Mouse (Mus musculus) embryonic facial prominence, embryonic 14.5 days (tissue): ENCODE measurements around the gene St3gal3. TPM values are rescaled to one million over a fixed set of nuclear protein-coding genes. Genes with fewer than 3 reads are reported as not detected.
A peak's percentile ranks its signal among the peaks of the same experiment; 100 is the strongest.

Experiments
- ATAC-seq: fragments of 200-750 bp; cut with Nextera tagmentation; 2 replicates; pipeline ENCODE4 v1.8.0; 2017; ENCODE audit warnings: low read depth, moderate number of reproducible peaks, moderate TSS enrichment
- DNase-seq: peaks from one replicate; pipeline ENCODE4 v3.0.0-alpha.2; 2015; ENCODE audit warnings: low spot score
- H3K27ac ChIP-seq: fragments of 300-500 bp; sonication (generic); replicated peaks from 2 replicates; pipeline ENCODE4 v1.5.1; 2014; ENCODE audit warnings: low read depth, mild to moderate bottlenecking, low read length, moderate library complexity
- H3K27me3 ChIP-seq: fragments of 300-500 bp; sonication (generic); replicated peaks from 2 replicates; pipeline ENCODE4 v1.6.1; 2014; ENCODE audit warnings: low read length; ENCODE audit not compliant: control insufficient read depth, insufficient read depth
- H3K36me3 ChIP-seq: fragments of 300-500 bp; sonication (generic); 2 replicates; pipeline ENCODE4 v1.6.1; 2014; ENCODE audit warnings: low read length, mixed read lengths; ENCODE audit not compliant: control insufficient read depth, insufficient read depth
- H3K4me1 ChIP-seq: fragments of 300-500 bp; sonication (generic); 2 replicates; pipeline ENCODE4 v1.6.1; 2014; ENCODE audit warnings: antibody characterized with exemption, low read length; ENCODE audit not compliant: control insufficient read depth, insufficient read depth
- H3K4me2 ChIP-seq: fragments of 300-500 bp; sonication (generic); 2 replicates; pipeline ENCODE4 v1.6.1; 2014; ENCODE audit warnings: low read depth, mild to moderate bottlenecking, low read length, moderate library complexity, mixed read lengths
- H3K4me3 ChIP-seq: fragments of 300-500 bp; sonication (generic); 2 replicates; pipeline ENCODE4 v1.5.1; 2014; ENCODE audit warnings: low read depth, mild to moderate bottlenecking, low read length
- H3K9ac ChIP-seq: fragments of 300-500 bp; sonication (generic); 2 replicates; pipeline ENCODE4 v1.6.1; 2014; ENCODE audit warnings: low read depth, mild to moderate bottlenecking, low read length, moderate library complexity, mixed read lengths
- H3K9me3 ChIP-seq: fragments of 300-500 bp; sonication (generic); 2 replicates; pipeline ENCODE4 v1.6.1; 2016; ENCODE audit warnings: low read length; ENCODE audit not compliant: control insufficient read depth
- whole genome bisulfite sequencing: fragments of 180-500 bp; shearing (Covaris S2); extraction: QIAGEN DNeasy Blood & Tissue Kit; methylation state at CpG from one replicate; pipeline ENCODE4 v1.1.7; 2014; 5-methylcytosine and 5-hydroxymethylcytosine counted together
- polyA plus RNA-seq: library from polyadenylated mRNA; unstranded; fragments of >200 nt; fragmentation: Nextera tagmentation; extraction: Ambion mirVana; gene quantifications from 2 replicates; pipeline ENCODE4 v1.2.1, GENCODE M21; 2014

Gene St3gal3
- polyA plus RNA-seq, 1 experiment from 2014 or later: 5.6 TPM

DNA sequence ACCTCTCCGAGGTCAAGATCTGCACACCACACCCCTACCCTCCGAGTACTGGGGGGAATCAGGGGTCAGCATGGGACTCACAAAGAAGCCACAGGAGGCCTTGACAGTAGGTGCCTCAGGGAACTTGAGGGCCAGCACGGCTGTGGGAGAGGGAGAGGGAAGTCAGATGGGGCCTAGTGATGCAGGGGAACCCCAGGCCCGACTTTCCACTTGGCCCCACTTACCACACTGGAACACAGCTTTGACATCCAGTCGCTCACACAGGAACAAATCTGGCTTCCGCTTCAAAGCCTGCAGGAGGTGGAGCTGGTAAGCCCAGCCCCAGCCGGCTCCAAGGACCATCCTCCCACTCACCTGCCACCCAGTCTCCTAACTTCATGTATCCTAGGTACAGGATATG lies 239.4 kb downstream of the St3gal3 start:
- DNase-seq (no peak), ATAC-seq (no peak)
- Histone ChIP-seq H3K4me1 (0 out of 2 replicates have a peak, but pooled peaks cover 7% of the 10 kb centered on the region), H3K36me3 (peaks cover 58% of the 10 kb centered on the region), H3K27me3 (no peaks in the 10 kb centered on the region), H3K27ac (no peak overlapping the region), H3K4me2 (no peak overlapping the region), H3K9me3 (no peaks in the 10 kb centered on the region), H3K9ac (no peak overlapping the region), H3K4me3 (no peak overlapping the region)
- WGBS: 69% methylated on average over 7 of the region's 7 CpGs

DNA sequence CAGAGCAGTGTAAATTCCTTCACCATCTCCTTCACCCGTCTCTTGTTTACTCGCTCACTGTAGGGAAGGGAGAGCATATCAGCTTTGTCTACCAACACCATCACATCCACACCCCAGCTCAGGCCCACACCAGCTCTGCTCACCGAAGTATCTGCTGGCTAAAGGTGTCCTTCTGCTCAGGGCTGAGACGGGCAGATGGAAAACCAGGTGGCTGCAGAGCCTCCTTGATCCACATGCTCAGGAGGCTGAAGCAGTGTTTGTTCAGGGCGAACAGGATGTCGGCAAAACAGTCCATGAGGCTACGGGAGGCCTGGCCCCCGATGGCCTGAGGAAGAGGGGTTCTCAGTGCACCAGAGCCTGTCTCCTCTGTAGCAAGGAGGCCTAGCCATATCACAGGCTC lies 240.1 kb downstream of the St3gal3 start:
- no peak overlapping the region for H3K9ac ChIP-seq
- DNase-seq (no peak), ATAC-seq (no peak)
- no peak overlapping the region for H3K27ac ChIP-seq
- peaks cover 51% of the 10 kb centered on the region for H3K36me3 ChIP-seq
- H3K9me3 ChIP-seq: no peaks in the 10 kb centered on the region
- no peak overlapping the region for H3K4me3 ChIP-seq
- WGBS: 79% methylated on average over 8 of the region's 8 CpGs
- H3K4me2 ChIP-seq: no peak overlapping the region
- H3K27me3 ChIP-seq: no peaks in the 10 kb centered on the region
- H3K4me1 ChIP-seq: 0 out of 2 replicates have a peak, but pooled peaks cover 7% of the 10 kb centered on the region

- Histone ChIP-seq H3K4me2 (no peak overlapping the region), H3K4me3 (no peak overlapping the region), H3K4me1 (0 out of 2 replicates have a peak, but pooled peaks cover 7% of the 10 kb centered on the region), H3K9ac (no peak overlapping the region), H3K27me3 (no peaks in the 10 kb centered on the region), H3K9me3 (no peaks in the 10 kb centered on the region), H3K36me3 (peaks cover 43% of the 10 kb centered on the region), H3K27ac (no peak overlapping the region)
- ATAC-seq: no peak
- 20% methylated on average over 9 of the region's 9 CpGs for WGBS
- peak; percentile 54 for DNase-seq
These were observed 241.3 kb downstream of the St3gal3 start for GRCm38 (mm10) chr4:117893376-117893775.

GRCm38 (mm10) chr4:117891738-117892161 lies 243.0 kb downstream of the St3gal3 start, which contains the start of gene Dph2:
Gene Dph2, minus strand, starts transcription at chr4:117892032.
- peak within 1 kb of the TSS; percentile 61 for H3K9ac ChIP-seq
- 1% methylated on average over 21 of the region's 21 CpGs for WGBS
- no peaks in the 10 kb centered on the region for H3K27me3 ChIP-seq
- 0 out of 2 replicates have a peak, but pooled peaks cover 11% of the 10 kb centered on the region for H3K4me1 ChIP-seq
- H3K4me2 ChIP-seq: peak within 1 kb of the TSS; percentile 75
- H3K4me3 ChIP-seq: peak within 1 kb of the TSS; percentile 73
- DNase-seq: peak; percentile 97
- H3K9me3 ChIP-seq: no peaks in the 10 kb centered on the region
- H3K36me3 ChIP-seq: peaks cover 30% of the 10 kb centered on the region
- ATAC-seq: peak; percentile 91
- H3K27ac ChIP-seq: no peak within 1 kb of the TSS

GRCm38 (mm10) chr4:117890750-117891149 lies 244.0 kb downstream of the St3gal3 start:
- Histone ChIP-seq H3K27ac (no peak overlapping the region), H3K4me2 (peak overlapping the region; percentile 75), H3K9me3 (no peaks in the 10 kb centered on the region), H3K27me3 (no peaks in the 10 kb centered on the region), H3K9ac (0 out of 2 replicates have a peak overlapping the region, but pooled peaks have one; percentile 61), H3K4me1 (peaks cover 16% of the 10 kb centered on the region; the same call in 1 of the 2 replicates), H3K4me3 (peak overlapping the region; percentile 73; the same call in 1 of the 2 replicates), H3K36me3 (peaks cover 24% of the 10 kb centered on the region)
- DNase-seq (no peak), ATAC-seq (no peak)
- WGBS: 83% methylated on average over 8 of the region's 8 CpGs

DNA sequence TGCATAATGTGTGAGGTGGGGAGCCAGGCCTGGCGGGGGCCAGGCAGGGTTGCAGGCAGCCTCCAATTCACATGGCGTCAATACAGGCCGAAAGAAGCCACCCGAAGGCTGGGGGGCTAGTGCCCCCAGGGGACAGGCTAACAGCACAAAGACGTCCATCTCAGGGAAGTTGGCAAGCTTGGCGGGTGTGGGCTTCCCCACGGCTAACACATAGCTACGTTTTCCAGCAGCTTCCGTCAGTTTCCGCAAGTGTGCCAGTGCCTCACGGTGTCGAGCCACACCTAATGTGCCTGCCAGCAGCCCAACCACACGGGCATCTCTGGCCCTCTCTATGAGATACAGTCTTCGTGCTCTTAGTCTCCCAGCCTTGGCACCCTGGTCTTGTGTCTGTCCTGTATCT lies 244.7 kb downstream of the St3gal3 start:
- Histone ChIP-seq H3K4me2 (no peak overlapping the region), H3K9ac (no peak overlapping the region), H3K4me1 (peaks cover 16% of the 10 kb centered on the region; the same call in 1 of the 2 replicates), H3K4me3 (no peak overlapping the region), H3K27me3 (no peaks in the 10 kb centered on the region), H3K36me3 (peaks cover 24% of the 10 kb centered on the region), H3K27ac (no peak overlapping the region), H3K9me3 (no peaks in the 10 kb centered on the region)
- DNase-seq: no peak
- 89% methylated on average over 14 of the region's 14 CpGs for WGBS
- ATAC-seq: no peak

GRCm38 (mm10) chr4:117889471-117889870 lies 245.2 kb downstream of the St3gal3 start:
- H3K4me3 ChIP-seq: no peak overlapping the region
- H3K27ac ChIP-seq: no peak overlapping the region
- DNase-seq (no peak), ATAC-seq (no peak)
- H3K36me3 ChIP-seq: peaks cover 24% of the 10 kb centered on the region
- H3K27me3 ChIP-seq: no peaks in the 10 kb centered on the region
- no peaks in the 10 kb centered on the region for H3K9me3 ChIP-seq
- H3K4me2 ChIP-seq: no peak overlapping the region
- whole genome bisulfite sequencing: 92% methylated on average over 15 of the region's 15 CpGs
- H3K4me1 ChIP-seq: peaks cover 16% of the 10 kb centered on the region; the same call in 1 of the 2 replicates
- H3K9ac ChIP-seq: no peak overlapping the region

- ATAC-seq: no peak
- peak overlapping the region; percentile 95 for H3K4me3 ChIP-seq
- H3K9me3 ChIP-seq: no peaks in the 10 kb centered on the region
- H3K27me3 ChIP-seq: no peaks in the 10 kb centered on the region
- peaks cover 17% of the 10 kb centered on the region for H3K36me3 ChIP-seq
- H3K27ac ChIP-seq: no peak overlapping the region
- WGBS: 76% methylated on average over 2 of the region's 2 CpGs
- no peak overlapping the region for H3K9ac ChIP-seq
- peaks cover 22% of the 10 kb centered on the region; the same call in 1 of the 2 replicates for H3K4me1 ChIP-seq
- DNase-seq: no peak
- peak overlapping the region; percentile 96 for H3K4me2 ChIP-seq
These were observed 246.8 kb downstream of the St3gal3 start for GRCm38 (mm10) chr4:117887920-117888319.

- peaks cover 17% of the 10 kb centered on the region for H3K36me3 ChIP-seq
- H3K4me1 ChIP-seq: peaks cover 22% of the 10 kb centered on the region; the same call in 1 of the 2 replicates
- peak within 1 kb of the TSS; percentile 96 for H3K4me2 ChIP-seq
- no peaks in the 10 kb centered on the region for H3K27me3 ChIP-seq
- no peak within 1 kb of the TSS for H3K27ac ChIP-seq
- no peaks in the 10 kb centered on the region for H3K9me3 ChIP-seq
- under 1% methylated on average over 18 of the region's 37 CpGs for WGBS
- DNase-seq: peak; percentile 95
- H3K4me3 ChIP-seq: peak within 1 kb of the TSS; percentile 95
- peak; percentile 91 for ATAC-seq
- peak within 1 kb of the TSS; percentile 83 for H3K9ac ChIP-seq
These were observed 247.6 kb downstream of the St3gal3 start, which contains the start of gene Atp6v0b for GRCm38 (mm10) chr4:117887133-117887532. Gene Atp6v0b, minus strand, starts transcription at chr4:117887333.
